Mouse (Mus musculus): ENCODE results near the gene Cyp39a1. TPM values are rescaled to one million over a fixed set of nuclear protein-coding genes. Genes with fewer than 3 reads are reported as not detected.

The Cyp39a1 gene
- total and polyA plus RNA-seq, 2 experiments, result 9.6 to 51.4 TPM

DNA sequence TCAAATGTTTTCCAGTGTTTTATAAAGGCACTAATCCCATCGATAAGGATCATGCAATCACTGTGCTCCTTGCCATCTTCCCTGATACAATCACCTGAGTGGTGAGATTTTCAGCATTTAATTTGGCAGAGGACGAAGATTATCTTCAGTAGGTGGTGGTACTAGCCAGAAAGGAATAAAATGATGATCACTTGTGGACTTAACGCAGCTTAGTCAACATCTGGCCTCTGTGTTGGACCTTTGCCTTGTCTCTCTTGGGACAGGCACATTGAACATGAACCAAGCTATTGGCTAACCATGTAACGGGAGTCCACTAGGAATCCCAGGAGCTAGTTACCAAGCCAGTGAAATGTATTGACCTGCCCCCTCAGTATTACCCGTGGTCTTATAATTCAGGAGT lies 17.4 kb downstream of the Cyp39a1 start:
- no peak overlapping the region for H3K27ac ChIP-seq (replicated peaks; ENCODE audit: insufficient read depth, low read depth, low read length)
- no peaks in the 10 kb centered on the region for H3K27me3 ChIP-seq (ENCODE audit: control insufficient read depth, insufficient read depth, low read length)
- DNase-seq (ENCODE audit: extremely low read depth, low read depth, low spot score), result peak; percentile 89
- 29% methylated on average over 5 of the region's 5 CpGs for WGBS
- H3K79me2 ChIP-seq (ENCODE audit: control insufficient read depth, insufficient read depth, low read length), result no peaks in the 10 kb centered on the region
- H3K36me3 ChIP-seq (ENCODE audit: control insufficient read depth, insufficient read depth, low read length), result peaks cover 39% of the 10 kb centered on the region
- H3K4me3 ChIP-seq (ENCODE audit: insufficient read depth, low read depth, low read length), result no peak overlapping the region
- peaks cover 3% of the 10 kb centered on the region for H3K4me1 ChIP-seq (ENCODE audit: control insufficient read depth, insufficient read depth, low read length)
- H3K9ac ChIP-seq (ENCODE audit: low read depth, low read length), result no peak overlapping the region
- TF ChIP-seq CTCF (IDR thresholded peaks at IDR 0.05; ENCODE audit: low read depth, low read length), result no peak
- no peak for TF ChIP-seq POLR2A (IDR thresholded peaks at IDR 0.05; ENCODE audit: extremely low read depth, insufficient read depth, low read length)

DNA sequence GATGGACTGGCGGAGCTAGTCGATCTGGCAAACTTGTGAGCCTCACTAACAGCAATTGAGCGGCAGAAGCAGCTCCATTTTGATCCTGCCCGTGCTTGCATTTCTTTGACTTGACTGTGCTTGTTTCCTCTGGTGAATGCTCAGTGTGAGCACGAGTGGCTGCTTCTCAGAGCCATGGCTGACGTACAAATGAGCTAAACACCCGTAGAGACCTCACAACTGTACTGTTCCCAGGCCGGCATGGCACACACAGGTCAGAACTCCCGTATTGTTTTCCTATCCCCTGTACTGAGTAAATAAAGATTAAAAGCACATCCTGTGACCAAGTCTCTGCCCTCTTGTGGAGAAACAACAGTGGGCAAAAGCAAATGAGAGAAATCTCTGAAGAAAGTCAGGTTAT lies 22.4 kb downstream of the Cyp39a1 start:
- Histone ChIP-seq H3K4me1 (ENCODE audit: control insufficient read depth, insufficient read depth, low read length) (no peaks in the 10 kb centered on the region), H3K36me3 (ENCODE audit: control insufficient read depth, insufficient read depth, low read length) (peaks cover 40% of the 10 kb centered on the region), H3K27ac (replicated peaks; ENCODE audit: insufficient read depth, low read depth, low read length) (no peak overlapping the region), H3K27me3 (ENCODE audit: control insufficient read depth, insufficient read depth, low read length) (no peaks in the 10 kb centered on the region), H3K9ac (ENCODE audit: low read depth, low read length) (no peak overlapping the region), H3K79me2 (ENCODE audit: control insufficient read depth, insufficient read depth, low read length) (no peaks in the 10 kb centered on the region), H3K4me3 (ENCODE audit: insufficient read depth, low read depth, low read length) (no peak overlapping the region)
- 66% methylated on average over 9 of the region's 9 CpGs for WGBS
- TF ChIP-seq POLR2A (IDR thresholded peaks at IDR 0.05; ENCODE audit: extremely low read depth, insufficient read depth, low read length) (no peak), CTCF (IDR thresholded peaks at IDR 0.05; ENCODE audit: low read depth, low read length) (no peak)
- no peak for DNase-seq (ENCODE audit: extremely low read depth, low read depth, low spot score)

DNA sequence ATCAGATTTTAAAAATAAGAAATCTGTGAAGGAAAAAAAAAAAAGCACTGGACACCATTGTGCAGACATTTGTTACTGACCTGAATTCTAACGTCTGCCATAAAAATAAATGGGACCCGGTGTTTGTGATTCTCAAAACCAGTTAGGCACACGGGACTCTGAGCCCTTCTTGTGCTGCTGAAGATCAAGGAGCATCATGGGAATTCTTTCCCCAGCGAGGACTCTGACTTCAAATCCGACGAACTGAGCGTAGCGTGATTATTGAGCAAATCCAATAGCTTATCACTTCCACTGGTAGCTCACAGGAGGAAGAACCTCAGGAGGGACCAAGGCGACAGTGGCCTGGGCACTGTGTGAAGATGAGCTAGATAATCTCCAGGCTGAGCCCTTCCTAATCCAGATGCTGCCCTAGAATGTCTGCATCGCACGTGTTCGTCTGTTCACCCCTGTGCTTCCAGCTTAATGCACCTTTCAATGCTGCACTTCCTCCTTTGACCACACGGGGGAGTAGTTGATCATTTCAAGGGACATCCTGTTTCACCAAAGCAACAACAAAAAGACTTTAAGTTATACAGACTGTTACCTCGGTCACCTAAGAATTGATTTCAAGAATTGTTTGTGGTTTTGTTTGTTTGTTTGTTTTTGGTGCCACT lies 31.9 kb downstream of the Cyp39a1 start:
- peak; percentile 50 for DNase-seq (ENCODE audit: extremely low read depth, low read depth, low spot score)
- 54% methylated on average over 14 of the region's 14 CpGs for WGBS

DNA sequence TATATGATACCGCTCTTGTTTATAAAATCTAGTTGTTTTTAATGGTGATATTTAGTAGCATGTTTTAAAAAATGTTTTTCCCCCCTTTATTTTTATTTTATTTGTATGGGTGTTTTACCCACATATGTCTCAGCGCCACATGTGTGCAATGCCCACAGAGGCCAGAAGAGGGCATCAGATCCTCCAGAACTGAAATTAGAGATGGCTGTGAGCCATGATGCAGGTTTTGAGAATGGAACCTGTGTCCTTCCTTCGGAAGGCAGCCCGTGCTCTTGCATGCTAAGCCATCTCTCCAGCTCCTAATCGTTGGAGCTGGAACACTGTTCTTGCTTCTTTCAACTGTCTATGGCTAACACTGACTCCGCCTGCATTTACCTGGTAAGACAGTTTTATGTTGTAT lies 33.8 kb downstream of the Cyp39a1 start:
- no peak overlapping the region for H3K4me3 ChIP-seq (ENCODE audit: insufficient read depth, low read depth, low read length)
- H3K79me2 ChIP-seq (ENCODE audit: control insufficient read depth, insufficient read depth, low read length), result no peaks in the 10 kb centered on the region
- DNase-seq (ENCODE audit: extremely low read depth, low read depth, low spot score), result peak; percentile 18
- H3K27me3 ChIP-seq (ENCODE audit: control insufficient read depth, insufficient read depth, low read length), result no peaks in the 10 kb centered on the region
- WGBS, result 87% methylated on average over 6 of the region's 6 CpGs
- peaks cover 3% of the 10 kb centered on the region for H3K36me3 ChIP-seq (ENCODE audit: control insufficient read depth, insufficient read depth, low read length)
- TF ChIP-seq CTCF (IDR thresholded peaks at IDR 0.05; ENCODE audit: low read depth, low read length) (peak; percentile 58), POLR2A (IDR thresholded peaks at IDR 0.05; ENCODE audit: extremely low read depth, insufficient read depth, low read length) (no peak)
- no peak overlapping the region for H3K27ac ChIP-seq (replicated peaks; ENCODE audit: insufficient read depth, low read depth, low read length)
- H3K4me1 ChIP-seq (ENCODE audit: control insufficient read depth, insufficient read depth, low read length), result no peaks in the 10 kb centered on the region
- H3K9ac ChIP-seq (ENCODE audit: low read depth, low read length), result no peak overlapping the region

More for the DNA sequence above, 31.9 kb downstream of the Cyp39a1 start:
- Histone ChIP-seq H3K36me3 (ENCODE audit: control insufficient read depth, insufficient read depth, low read length) (peaks cover 13% of the 10 kb centered on the region), H3K27ac (replicated peaks; ENCODE audit: insufficient read depth, low read depth, low read length) (no peak overlapping the region), H3K9ac (ENCODE audit: low read depth, low read length) (no peak overlapping the region), H3K4me3 (ENCODE audit: insufficient read depth, low read depth, low read length) (no peak overlapping the region), H3K27me3 (ENCODE audit: control insufficient read depth, insufficient read depth, low read length) (no peaks in the 10 kb centered on the region), H3K79me2 (ENCODE audit: control insufficient read depth, insufficient read depth, low read length) (no peaks in the 10 kb centered on the region), H3K4me1 (ENCODE audit: control insufficient read depth, insufficient read depth, low read length) (no peaks in the 10 kb centered on the region)
- no peak for TF ChIP-seq POLR2A (IDR thresholded peaks at IDR 0.05; ENCODE audit: extremely low read depth, insufficient read depth, low read length)
- TF ChIP-seq CTCF (IDR thresholded peaks at IDR 0.05; ENCODE audit: low read depth, low read length), result peak; percentile 63

DNA sequence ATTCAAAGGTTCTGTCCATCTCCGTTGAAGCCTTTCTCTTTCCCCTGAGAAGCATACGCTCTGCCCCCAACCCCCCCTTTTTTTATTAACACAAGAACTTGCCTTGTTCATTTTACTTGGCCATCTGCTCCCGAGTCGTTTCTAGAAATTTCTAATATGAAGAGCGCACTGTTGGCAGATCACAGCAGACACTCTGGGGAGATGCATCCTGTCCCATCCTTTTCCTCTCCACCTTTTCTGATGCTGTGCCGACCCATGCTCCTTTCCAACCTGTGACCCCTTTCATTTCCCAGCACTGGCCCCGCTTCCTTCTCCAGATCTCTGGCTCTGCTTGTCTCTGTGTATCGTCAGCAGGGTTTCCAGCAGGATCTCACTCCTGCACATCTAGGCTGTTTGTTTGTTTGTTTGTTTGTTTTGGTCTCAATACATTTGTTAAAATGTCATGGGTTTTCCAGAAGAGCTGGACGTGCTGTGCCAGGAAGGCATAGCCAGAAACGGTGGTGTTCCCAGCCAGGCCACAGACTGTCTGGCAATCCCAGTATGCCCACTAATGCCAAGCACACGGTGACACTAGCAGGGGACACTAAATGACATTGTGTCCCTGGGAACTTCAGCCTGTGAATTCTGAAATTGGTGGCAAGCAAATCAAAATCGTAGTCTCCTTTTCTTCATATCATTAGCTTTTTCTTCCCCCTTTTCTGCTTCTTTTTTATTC lies 37.1 kb downstream of the Cyp39a1 start:
- Histone ChIP-seq H3K9ac (ENCODE audit: low read depth, low read length) (no peak overlapping the region), H3K36me3 (ENCODE audit: control insufficient read depth, insufficient read depth, low read length) (peaks cover 3% of the 10 kb centered on the region; the same call in 1 of the 2 replicates), H3K79me2 (ENCODE audit: control insufficient read depth, insufficient read depth, low read length) (no peaks in the 10 kb centered on the region), H3K27me3 (ENCODE audit: control insufficient read depth, insufficient read depth, low read length) (no peaks in the 10 kb centered on the region), H3K4me3 (ENCODE audit: insufficient read depth, low read depth, low read length) (no peak overlapping the region), H3K27ac (replicated peaks; ENCODE audit: insufficient read depth, low read depth, low read length) (no peak overlapping the region), H3K4me1 (ENCODE audit: control insufficient read depth, insufficient read depth, low read length) (no peaks in the 10 kb centered on the region)
- TF ChIP-seq POLR2A (IDR thresholded peaks at IDR 0.05; ENCODE audit: extremely low read depth, insufficient read depth, low read length), result no peak
- no peak for TF ChIP-seq CTCF (IDR thresholded peaks at IDR 0.05; ENCODE audit: low read depth, low read length)
- no peak for DNase-seq (ENCODE audit: extremely low read depth, low read depth, low spot score)
- 94% methylated on average over 12 of the region's 12 CpGs for WGBS

DNA sequence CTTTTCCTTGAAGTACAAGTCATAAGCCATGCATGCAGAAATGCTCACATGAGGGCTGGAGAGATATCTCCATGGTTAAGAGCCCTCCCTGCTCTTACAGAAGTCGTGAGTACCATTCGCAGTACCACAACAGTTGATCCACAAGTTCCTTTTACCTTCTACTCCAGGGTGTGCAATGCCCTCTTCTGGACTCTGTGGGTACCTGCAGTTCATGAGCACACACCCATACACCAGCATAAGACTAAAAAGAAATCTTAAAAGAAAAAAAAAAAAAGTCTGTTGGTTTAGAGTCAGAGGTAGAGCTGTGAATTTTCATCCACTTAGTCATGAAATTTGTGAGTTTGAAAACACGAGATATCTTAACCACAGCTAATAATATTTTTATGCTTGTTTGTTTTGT lies 39.5 kb downstream of the Cyp39a1 start:
- Histone ChIP-seq H3K36me3 (ENCODE audit: control insufficient read depth, insufficient read depth, low read length) (peaks cover 3% of the 10 kb centered on the region), H3K4me1 (ENCODE audit: control insufficient read depth, insufficient read depth, low read length) (no peaks in the 10 kb centered on the region), H3K27ac (replicated peaks; ENCODE audit: insufficient read depth, low read depth, low read length) (no peak overlapping the region), H3K79me2 (ENCODE audit: control insufficient read depth, insufficient read depth, low read length) (no peaks in the 10 kb centered on the region), H3K27me3 (ENCODE audit: control insufficient read depth, insufficient read depth, low read length) (no peaks in the 10 kb centered on the region), H3K4me3 (ENCODE audit: insufficient read depth, low read depth, low read length) (no peak overlapping the region), H3K9ac (ENCODE audit: low read depth, low read length) (no peak overlapping the region)
- 97% methylated on average over 3 of the region's 3 CpGs for WGBS
- no peak for DNase-seq (ENCODE audit: extremely low read depth, low read depth, low spot score)
- TF ChIP-seq POLR2A (IDR thresholded peaks at IDR 0.05; ENCODE audit: extremely low read depth, insufficient read depth, low read length) (no peak), CTCF (IDR thresholded peaks at IDR 0.05; ENCODE audit: low read depth, low read length) (0 out of 2 replicates have a peak, but pooled peaks have one; percentile 4)

All from liver, adult 2 months (tissue).